Mouse (Mus musculus): Measurements from ENCODE around the gene Wdr1.
"Not testable (repeated sequence)": the region's sequence is repeated elsewhere in the genome, so short reads cannot be mapped to it uniquely, and the experiment has no call there.

The Wdr1 gene

DNA sequence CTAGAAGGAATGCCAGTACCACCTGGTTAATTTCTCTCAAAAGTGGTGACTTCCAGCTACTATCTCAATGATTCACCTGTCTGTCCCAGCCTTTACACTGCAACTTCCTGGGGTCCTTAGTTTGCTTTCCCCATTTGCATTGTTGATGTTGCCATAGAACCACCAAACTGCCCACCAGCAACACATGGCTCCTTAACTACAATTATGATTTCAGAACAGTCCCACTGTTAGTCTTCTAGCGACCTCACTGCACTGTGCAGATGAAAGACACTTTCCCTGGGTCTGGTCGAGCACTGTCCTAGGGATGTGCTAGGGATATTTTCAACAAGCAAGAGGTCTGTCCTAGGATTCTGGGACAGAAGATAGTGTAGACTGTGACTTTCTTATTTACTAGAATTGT lies at the start of gene Wdr1:
Wdr1 (minus strand) TSS at position 101 of the 400 bp plus-strand sequence.
- DNase-seq (ENCODE audit: low read depth, low spot score) = no peak

DNA sequence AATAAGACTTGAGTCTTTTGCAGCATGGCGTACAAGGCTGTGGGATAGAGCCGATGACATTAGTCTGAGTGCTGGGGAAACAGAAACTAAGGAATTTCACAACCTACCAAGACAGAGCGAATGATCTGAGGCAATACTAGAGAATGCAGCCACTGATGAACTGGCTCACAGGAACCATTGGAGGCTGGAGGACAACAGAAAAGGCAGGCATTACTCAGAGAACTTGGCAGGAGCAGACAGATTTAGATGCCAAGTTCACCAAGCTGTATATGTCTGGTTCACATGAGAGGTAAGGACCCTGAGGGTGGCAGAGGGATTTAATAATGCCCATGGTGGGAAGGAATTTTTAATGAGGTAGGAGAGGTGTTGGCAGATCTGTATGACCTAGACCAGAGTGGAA lies 48.1 kb upstream of the Wdr1 start:
- no peak for DNase-seq (ENCODE audit: low read depth, low spot score)

DNA sequence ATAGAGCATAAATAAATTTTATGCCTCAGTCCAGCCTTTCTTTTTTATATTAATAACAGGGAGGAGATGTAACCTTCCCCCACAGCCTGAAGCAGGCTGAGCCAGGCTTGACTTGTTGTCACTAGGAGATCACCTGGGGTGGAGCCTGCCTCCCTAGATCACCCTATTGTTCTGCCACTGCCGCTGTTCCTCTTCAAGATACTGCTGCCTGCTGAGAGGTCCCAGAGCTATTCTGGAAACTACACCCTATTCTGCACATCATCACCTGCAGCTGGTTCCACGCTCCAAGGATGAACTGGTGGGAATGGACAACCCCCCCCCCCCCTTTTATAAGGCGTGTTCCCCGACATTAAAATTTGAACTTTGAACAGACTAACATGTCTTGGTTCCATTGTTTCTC lies 45.2 kb upstream of the Wdr1 start:
- DNase-seq (ENCODE audit: low read depth, low spot score) = not testable (repeated sequence)

DNA sequence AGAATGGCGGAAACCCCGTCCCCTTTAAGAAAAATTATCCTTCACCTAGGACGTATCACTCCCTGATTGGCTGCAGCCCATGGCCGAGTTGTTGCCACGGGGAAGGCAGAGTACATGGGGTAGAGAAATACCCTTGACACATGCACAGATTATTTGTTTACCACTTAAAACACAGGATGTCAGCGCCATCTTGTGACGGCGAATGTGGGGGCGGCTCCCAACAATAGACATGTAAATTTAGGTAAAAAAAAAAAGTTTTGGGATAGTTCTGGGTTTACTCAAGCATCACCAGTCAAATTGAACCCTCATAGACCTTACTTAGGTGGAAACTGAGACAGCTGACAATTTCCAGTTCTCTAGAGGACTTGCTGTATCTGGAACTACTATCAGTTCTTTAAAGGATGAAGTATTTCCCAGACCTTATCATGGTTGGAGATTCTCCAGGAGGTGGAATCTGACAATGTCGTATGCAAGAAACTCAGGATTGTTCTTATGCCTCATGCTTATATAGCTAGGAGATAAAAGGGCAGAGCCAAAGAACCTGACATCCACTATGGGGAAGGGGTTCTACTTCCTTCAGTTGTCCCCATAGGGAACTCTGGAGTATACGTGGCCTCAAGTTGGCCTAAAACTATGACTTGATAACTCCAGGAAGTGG lies 35.8 kb upstream of the Wdr1 start:
- DNase-seq (ENCODE audit: low read depth, low spot score) = peak; percentile 39

DNA sequence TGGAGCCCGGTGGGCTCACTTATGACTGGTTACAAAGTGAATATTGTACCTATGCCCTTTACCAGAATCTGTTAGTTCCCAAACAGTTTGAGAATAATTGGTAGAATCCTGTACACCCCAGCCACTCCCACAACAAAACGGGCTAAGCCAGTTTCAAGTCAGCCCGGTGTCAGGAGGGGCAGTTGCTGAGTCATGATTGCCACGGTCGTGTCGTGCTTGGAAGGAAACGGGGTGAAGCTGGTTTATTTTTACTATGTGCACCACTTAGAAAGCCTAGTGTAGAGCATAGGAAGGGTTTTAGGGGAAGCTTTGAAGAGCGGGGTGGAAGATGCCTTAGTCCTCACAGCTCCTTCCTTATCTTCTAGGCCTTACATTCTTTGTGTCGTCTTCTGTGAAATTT lies 25.9 kb upstream of the Wdr1 start:
- no peak for DNase-seq (ENCODE audit: low read depth, low spot score)

DNA sequence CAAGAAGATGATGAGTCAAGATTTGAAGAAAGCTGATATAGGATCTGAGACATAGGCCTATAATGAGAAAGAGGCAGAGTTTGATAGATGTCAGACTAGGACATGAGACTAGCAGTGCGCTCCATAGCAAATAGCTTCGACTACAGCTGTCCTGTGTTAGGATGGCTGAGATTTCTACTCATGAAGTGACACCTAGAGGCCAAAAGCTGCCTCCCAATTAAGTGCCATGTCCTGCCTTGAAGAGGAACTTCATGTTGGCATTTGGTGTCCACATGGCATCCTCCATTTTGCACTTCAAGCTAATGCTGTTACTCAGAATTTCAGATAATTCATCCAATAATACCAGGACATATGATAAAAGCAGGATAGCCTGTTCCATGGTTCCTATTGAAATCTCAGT lies 22.4 kb upstream of the Wdr1 start:
- DNase-seq (ENCODE audit: low read depth, low spot score) = peak; percentile 13

DNA sequence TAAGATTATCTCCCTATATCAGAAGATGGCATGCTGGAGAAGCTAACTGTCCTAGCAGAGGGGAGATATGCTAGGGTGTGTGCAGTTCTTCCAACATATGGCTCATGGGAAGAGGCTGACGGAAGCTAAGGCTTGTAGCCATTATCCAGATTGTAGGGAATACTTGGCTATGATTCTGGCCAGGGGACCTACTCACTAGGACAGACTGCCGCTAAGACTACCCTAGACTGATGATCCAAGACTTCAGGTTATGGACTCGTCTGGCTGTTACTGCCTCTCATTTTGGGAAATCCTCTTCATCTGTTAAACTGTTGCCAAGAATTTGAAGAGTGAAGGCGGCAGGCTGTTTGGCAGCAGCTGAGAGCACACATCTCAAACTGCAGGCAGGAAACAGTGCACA lies 20.0 kb upstream of the Wdr1 start:
- DNase-seq (ENCODE audit: low read depth, low spot score) = no peak

DNA sequence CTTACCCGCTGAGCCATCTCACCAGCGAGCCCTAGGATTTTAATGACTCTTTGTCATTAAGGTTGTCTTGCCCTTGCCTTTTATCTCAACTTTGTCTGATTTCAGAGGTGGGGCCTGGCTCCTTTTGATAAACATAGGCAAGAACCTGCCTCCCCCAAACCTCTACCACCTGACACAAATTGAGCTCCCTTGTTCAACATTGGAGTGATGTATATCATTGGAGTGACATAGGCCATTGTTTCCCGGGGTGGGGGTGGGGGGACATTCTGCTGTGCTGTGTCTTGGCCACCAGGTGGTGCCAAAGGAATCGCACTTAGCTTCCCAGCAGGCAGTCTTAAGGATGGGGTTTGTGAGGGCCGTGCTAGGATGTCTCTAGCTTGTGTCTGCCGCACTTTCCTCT lies 17.7 kb upstream of the Wdr1 start:
- DNase-seq (ENCODE audit: low read depth, low spot score) = peak; percentile 78

DNA sequence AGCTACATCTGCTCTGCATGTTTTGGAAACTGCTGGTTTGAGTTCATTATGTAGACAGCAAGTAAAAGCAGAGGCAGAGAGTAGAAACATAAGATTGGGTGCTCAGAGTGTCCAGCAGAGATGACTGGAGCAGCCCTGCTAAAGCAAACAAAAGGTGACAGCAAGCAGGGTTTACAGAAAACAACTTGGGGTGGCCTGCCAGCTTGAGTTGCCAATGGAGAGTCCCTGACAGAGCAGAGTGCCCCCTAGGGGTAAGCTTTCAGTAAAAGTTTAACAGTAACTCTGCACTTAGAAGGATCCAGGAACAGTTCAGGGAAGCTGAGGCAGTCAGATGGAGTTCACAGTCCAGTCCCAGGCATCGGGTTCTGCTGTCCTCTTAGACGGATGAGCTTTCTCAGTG lies 7.9 kb upstream of the Wdr1 start:
- DNase-seq (ENCODE audit: low read depth, low spot score) = peak; percentile 61

DNA sequence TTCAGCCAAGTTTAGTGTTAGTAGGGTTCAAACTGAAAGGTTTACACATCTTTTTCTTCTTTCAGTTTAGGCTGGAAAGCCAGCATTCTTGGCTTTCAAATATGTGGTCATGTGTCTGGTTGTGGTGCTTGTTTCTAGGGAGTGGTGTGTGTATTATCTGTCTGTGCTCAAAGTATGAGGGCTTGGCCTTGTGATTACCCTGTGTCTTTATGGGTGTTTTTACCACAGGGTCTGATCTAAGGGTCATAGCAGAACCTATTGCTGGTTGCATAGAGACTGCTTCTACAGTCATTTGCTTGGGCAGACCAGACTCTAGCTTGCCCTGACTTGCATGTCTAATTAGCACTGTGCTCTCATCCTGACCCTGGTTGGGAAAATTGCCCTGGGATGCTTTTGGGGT lies 5.6 kb upstream of the Wdr1 start:
- DNase-seq (ENCODE audit: low read depth, low spot score) = no peak

DNA sequence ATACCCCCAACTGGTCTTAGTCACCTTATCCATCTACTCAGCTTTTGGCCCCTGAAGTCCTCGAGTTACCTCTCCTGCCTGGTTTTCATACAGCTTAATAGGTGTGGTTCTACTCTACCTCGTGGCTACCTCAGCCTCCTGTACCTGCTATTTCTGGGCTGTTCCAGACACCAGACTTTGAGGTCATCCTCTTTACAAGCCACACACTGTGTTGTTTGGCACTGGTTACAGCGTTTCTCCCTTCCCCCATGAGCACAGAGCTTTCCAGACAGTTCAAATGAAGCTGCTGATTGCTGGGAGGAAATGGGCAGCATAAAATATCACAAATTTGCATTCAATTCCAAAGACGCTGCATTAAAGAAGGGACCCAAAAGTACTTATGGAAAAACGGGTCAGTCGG lies 1.8 kb upstream of the Wdr1 start:
- DNase-seq (ENCODE audit: low read depth, low spot score) = no peak

DNA sequence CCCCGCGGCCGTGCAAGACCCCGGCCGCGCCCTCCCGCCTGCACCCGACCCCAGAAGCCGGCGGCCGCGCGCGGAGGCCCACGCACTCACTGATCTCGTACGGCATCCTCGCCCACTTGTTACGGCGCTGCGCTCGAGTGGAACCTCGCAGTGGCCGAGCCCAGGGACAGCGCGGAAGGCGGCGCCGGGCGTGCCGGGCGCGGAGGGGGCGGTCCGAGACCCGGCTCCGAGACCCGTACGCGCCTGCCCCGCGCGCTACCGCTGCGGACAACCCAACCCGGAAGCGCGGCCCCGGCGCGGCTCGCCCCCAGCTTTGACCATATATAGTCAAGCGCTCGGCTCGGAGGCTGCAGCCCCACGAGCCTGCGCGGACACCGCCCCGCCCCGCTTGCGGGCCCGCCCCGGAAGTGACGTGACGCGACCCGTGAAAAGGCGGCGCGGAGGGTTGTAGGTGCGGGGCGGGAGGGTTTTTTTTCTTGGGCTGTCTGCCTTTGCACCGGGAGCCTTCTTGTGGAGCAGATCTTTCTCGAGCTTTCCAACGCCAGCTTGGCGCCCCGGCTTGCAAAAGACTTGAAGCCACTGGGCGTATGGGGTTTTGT lies 1.5 kb downstream of the Wdr1 start:
- peak; percentile 98 for DNase-seq (ENCODE audit: low read depth, low spot score)

DNA sequence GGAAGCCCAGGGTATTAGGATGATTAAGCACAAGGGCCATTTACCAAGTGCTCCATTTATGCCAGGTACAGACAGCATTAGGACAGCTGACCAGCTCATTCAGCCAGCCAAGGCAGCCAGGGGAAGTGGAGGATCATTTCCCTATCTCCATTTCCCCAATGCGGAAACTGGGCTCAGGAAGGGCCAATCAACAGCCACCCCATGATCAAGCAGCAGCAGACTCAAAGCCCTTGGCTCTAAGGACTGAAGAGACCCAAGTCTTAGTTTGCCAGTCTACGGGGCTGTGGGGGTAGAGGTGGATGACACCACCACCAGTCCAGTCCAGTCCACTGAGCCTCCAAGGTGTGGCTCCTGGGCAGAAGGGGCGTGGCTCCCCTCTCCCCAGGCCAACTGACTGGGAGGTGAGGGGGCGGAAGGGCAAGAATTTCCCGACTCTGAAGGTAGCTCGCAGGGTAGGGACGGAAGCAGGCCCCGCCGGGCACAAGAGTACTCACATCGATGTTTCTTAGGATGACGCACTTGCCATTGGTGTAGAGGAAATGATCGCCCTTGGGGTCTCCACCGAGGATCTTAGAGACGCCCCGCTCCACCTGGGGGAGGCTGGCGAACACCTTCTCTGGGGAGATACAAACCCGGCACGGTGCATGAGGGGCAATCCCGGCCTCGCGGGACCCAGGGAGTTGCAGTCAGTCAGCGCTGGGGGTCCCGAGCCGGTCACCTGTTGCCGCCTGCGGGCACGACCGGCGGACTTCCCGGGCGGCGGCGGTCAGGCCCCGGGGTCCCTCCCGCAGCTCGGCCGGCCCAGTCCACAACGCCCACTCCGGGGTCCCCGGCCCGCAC lies 2.2 kb downstream of the Wdr1 start:
- peak; percentile 71 for DNase-seq (ENCODE audit: low read depth, low spot score)

DNA sequence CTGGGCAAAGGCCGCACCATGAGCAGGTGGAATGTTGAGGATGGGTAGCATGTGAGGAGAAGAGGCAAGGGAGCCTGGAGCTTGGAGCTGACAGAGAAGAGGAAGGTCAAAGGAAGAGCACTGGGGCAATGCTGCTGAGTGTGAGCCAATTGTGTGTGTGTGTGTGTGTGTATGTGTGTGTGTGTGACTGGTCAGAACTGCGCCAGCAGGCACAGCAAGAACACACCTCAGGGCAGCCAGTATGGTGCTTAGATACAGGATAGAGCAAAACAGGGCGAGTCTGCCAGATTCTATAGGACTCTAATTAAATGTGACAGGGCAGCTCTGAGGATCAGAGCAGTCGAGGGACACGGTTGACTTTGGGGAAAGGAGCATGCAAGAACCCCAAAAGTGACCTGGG lies 4.2 kb downstream of the Wdr1 start:
- no peak for DNase-seq (ENCODE audit: low read depth, low spot score)

DNA sequence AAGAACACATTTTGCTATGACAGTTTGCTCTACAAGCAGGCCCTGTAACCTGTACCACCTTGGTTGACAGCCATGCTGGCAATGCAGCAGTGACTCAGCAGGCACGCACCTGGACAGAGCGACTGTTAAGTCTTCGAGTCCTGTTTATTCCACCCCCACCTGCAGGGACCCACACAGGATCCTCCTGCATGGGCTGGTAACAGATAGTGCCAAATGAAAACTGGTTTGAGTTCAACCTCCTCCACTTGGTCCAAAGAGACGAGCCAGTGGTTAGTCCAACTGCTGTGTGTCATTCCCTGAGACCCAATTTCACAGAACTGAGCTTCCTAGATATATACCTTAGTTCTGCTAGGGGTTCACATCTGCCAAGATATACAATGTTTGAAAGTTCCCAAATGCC lies 5.2 kb downstream of the Wdr1 start:
- no peak for DNase-seq (ENCODE audit: low read depth, low spot score)

DNA sequence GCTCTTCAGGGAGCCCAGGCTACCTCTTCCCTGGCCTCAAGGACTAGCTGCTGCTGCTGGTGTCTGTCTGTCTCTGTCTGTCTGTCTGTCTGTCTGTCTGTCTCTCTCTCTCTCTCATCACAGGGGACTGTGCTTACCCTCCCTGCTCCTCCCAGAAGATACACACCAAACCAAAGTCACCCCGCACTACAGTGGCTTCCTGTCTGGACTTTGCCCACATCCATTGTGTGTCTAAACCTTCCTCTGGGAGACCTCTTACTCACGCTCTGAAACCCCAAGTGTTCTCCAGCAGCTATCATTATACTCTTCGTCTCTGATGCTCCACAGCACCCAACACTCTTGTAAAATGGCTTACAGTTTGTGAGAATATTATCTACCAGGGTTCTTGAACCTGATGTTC lies 6.6 kb downstream of the Wdr1 start:
- DNase-seq (ENCODE audit: low read depth, low spot score) = no peak

DNA sequence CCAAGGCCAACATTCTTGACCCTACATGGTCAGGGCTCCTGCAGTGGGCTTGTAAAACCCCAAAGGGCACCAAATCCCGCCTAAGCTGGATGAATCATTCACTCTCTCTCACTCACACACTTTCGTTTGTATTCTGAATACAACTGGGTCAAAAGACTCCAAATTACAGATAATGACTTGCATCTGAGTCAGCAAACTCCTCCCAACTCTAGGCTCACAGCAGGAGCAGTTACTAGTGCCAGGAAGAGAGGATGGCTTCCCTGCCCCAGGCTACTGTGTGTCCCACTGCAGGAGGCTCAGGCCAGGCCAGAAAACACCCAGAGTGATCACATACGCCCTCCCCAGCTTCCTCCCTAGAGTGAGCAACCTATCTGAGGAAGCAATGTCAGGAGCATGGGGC lies 9.1 kb downstream of the Wdr1 start:
- no peak for DNase-seq (ENCODE audit: low read depth, low spot score)

DNA sequence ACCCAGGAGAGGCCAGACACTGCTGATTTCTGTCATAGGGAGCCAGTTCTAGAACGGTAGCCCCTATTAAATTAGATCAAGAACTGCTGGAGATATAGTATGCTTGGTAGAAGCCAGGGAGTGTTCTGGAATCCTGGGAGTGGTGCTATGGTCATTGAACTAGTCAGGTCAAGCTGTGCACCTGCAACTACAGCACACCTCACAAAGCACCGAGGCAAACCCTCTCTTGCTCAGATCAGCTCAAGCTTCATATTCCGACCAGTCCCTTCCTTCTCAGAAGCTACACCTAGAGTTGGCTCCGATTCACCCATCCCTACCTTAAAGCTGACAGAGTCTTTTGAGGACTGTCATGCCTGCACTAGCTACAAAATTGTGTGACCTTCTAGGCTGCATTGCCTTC lies 9.5 kb downstream of the Wdr1 start:
- no peak for DNase-seq (ENCODE audit: low read depth, low spot score)

DNA sequence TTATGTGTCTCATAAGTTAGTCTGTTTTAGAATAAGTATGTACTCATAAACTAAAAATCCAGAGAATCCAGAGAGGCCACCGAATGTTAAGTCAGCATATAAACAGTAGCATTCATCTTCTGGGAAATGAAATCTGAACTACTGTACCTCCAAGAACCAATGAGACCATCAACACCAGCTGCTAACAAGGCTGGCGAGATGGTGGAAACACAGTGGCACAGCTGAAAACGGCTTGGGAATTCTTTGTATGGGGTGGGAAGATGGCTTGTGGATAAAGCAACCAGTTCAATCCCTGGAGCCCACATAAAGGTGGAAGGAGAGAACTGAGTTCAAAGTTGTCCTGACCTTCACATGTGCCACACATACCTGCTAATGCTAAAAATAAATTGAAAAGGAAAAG lies 10.4 kb downstream of the Wdr1 start:
- DNase-seq (ENCODE audit: low read depth, low spot score) = no peak

DNA sequence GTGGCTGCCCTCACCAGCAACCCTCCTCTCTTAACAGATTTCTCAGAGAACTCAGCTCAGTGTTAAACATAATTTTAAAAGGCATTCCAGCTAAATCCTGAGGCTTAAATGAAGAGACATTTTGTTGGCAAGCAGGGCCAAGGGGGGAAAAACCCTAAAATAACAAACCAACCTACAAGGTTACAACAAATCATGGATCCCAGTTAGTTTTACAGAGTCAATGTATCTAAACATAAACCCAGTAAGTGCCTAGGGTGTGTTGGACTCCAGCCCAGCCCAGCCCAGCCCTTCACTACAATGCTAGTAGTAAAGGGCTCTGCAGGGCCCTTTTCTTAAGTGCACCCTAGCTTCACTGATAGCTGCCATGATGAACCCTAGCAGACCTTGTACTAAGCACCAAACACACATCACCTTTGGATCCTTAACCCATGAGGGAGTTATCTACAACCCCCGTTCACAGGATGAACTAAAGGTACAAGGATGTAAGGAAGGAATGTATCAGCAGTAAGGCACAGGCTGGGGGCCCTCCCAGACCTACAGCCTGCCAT lies 12.7 kb downstream of the Wdr1 start:
- no peak for DNase-seq (ENCODE audit: low read depth, low spot score)

DNA sequence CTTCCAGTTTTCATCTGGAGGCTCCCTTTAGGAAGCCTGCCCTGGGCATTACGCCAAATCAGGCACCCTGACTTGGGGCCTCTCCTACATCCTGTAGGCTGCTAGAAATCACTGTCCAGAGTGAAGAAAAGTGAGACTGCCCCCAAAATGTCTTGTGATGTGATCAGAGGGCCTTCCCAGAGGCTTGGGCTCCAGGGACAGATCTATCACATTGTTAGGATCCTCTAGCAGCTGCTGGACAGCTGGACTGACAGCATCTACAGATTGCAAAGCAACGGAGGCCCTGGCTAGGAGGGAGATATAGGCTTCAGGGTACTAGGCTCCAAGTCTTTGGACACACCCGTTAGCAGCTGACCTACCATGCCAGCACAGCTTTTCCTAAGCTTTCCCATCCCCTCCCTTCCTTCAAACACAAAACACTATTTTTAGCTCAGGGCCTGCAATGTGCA lies 13.5 kb downstream of the Wdr1 start:
- no peak for DNase-seq (ENCODE audit: low read depth, low spot score)

DNA sequence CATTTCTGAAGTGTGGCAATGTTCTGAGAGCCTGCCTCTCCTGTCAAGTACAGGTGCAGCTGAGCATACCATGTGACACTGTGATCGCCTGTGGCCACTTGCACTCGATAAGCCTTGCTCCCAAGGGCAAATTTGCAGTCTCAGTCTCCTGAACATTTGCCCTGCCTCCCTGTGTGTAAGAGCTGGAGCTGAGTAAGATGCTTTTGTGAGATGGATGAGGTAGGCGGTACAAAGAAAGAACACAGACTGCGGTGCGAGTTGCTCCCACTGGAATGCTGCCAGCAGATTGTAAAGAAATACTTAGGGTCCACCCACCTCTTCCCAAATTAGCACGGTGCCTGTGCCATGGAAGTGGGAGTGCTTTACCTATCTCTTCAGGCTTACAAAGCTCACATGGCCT lies 15.6 kb downstream of the Wdr1 start:
- DNase-seq (ENCODE audit: low read depth, low spot score) = no peak
